Mouse (Mus musculus): ENCODE measurements around the gene Sec14l3.

- no peak for TF ChIP-seq CTCF (IDR thresholded peaks at IDR 0.05; ENCODE audit: control insufficient read depth, insufficient read depth, low read length)
- no peak for TF ChIP-seq POLR2A (IDR thresholded peaks at IDR 0.05; ENCODE audit: borderline replicate concordance, control insufficient read depth, low read depth, low read length)
Measured at GRCm38 (mm10) chr11:4112861-4113260, 48.2 kb downstream of the Sec14l3 start.
